Mouse (Mus musculus) layer of hippocampus, adult 9-10 months (tissue): ENCODE data around the gene Vsig10.
"Not testable (repeated sequence)": the region's sequence is repeated elsewhere in the genome, so short reads cannot be mapped to it uniquely, and the experiment has no call there.

Source experiments
- DNase-seq: peaks from one replicate; pipeline ENCODE4 v3.0.0; 2022; ENCODE audit warnings: low spot score

The Vsig10 gene

DNA sequence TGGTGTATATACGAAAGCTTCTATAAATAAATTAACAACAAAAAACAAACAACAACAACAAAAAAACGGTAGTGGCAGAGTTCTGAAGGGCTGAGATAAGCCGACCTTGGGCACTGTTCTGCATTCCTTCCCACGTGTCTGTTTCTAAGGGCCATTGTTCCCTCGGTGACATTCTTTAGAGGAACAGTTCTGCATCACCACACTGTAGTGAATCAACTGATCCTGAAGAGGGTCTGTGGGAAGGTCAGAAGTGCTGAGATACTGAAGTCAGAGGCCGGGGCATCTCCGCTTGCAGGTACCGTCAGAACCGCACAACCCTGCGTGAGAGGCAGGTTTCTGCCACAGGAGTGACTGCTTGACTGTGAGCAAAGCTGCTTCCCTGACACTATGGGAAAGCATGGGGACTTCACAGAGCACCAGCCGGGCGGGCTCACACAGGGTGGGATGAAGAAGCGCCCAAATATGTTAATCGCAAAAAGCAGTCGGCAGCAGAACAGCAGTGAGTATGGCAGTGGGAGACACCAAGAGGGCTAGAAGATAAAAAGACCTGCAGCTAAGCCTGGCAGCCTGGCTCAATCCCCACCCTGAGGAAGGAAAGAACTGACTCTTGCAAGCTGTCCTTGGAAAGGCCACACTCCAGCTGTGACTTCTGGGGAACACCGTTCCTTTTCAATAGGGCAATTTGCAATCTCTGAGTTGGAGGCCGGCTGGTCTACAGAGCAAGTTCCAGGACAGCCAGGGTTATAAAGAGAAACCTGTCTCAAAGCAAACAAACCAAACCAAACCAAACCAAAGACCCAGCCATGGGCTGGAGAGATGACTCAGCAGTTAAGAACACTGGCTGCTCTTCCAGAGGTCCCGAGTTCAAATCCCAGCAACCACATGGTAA lies 14.9 kb upstream of the Vsig10 start:
- DNase-seq: no peak

DNA sequence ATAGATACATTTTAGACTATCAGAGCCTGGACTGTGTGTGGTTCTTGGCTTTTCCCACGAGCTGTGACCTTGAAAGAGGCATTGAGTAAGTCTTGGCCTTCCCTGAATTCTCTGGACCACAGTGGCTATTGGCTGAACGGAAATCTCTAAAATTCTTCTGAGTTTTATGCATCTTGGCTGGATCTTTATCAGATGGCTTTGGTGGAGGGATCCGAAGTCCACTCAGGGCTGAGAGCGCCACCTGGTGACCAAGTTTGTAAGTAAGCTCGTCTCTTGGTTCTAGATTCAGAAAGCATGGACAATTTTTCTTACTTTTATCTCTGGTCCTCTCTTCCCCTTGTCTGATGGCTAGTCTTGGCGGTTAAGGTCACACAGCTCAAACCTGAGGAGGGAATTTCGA lies 13.9 kb upstream of the Vsig10 start:
- DNase-seq: peak; percentile 64

GRCm38 (mm10) chr5:117305754-117306153 lies 13.1 kb upstream of the Vsig10 start:
- no peak for DNase-seq

DNA sequence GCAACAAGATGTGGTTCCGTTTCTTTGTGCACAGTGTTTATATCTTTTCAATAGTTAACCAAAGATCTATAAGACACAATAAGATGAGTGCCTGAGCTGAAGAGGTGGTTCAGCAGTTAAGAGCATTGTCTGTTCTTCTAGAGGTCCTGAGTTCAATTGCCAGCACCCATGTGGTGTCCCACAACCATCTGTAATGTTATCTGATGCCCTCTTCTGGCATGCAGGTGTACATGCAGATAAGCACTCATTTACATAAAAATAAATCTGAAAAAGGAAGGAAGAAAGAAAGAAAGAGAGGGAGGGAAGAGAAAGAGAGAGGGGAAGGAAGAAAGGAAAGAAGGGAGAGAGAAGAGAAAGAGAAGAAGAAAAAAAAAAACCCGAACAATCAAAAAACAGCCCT lies 12.1 kb upstream of the Vsig10 start:
- no peak for DNase-seq

DNA sequence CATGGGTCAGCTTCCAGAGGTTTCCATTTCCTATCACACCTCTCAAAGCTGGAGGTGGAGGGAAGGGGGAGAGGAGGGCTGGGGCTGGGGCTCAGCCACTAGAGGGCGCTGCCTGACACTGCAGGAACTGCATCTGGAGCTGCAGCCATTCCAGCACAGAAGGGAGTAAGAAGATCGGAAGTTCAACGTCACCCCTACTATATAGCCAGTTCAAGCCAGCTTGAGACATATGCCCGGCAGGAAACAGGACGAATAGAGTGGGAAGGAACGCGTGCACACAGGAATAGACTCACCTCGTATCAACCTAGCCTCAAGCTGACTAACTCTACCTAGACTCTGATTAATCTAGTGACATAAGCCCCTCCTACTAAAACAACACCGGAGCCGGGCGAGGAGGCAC lies 11.2 kb upstream of the Vsig10 start:
- DNase-seq: no peak

DNA sequence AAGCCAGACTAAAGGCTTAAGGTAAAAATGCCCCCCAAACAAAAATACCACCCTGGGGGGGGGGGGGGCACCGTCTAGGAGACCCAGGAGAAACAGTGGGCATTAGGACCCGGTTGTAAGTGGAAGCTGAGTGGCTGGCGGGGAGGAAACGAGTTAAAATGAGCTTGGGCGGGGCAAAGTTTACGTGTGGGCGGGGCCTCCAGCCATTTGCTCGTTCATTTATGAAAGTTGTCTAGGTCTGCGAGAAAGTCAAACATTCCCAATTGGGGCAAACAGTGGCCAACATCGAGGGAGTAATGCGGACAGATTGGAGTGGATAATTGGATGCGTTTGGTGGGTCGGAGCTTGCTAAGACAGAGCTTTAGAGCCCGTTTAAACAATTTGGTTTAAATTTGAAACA lies 5.5 kb upstream of the Vsig10 start:
- DNase-seq: no peak

GRCm38 (mm10) chr5:117313909-117314308 lies 5.0 kb upstream of the Vsig10 start:
- no peak for DNase-seq

DNA sequence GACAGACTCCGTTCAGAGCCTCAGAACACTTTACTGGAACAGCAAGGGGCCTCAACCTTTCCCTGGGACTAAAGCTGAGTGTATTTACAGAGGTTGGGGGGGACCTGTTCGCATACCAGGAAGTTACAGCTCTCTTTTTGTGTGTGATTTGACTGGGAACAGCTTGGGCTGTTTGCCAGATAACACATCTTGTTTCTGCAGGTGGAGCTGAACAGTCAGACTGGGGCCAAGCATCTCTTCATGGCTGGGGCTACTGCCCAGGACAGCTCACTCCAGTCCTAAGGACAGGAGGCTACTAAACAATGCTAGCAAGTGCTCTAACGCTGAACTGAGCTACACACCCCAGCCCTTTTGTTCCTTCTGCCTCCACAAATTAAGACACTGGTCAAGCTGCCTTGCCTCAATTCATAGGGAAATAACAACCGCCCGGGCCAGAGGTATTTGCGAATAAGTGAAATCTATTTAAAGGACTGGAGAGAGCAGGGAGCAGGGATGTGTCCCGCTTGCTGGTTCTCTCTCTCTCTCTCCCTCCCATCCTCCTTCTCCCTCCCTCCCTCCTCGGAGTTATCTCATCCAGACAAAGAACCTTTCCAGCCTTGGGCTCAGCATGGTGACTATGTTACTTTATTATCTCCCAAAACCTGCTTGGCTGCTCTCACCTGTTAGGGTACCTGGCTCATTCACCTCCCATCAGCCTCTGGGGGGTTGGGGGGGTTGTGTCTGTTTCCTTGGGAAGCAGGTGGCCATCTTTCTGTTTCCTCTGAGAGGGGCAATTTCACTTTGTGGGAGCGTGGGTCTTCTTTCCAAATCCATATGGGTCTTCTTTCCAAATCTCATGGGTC lies 4.1 kb upstream of the Vsig10 start:
- DNase-seq: no peak

GRCm38 (mm10) chr5:117323751-117324150 lies 4.9 kb downstream of the Vsig10 start:
- DNase-seq: no peak

DNA sequence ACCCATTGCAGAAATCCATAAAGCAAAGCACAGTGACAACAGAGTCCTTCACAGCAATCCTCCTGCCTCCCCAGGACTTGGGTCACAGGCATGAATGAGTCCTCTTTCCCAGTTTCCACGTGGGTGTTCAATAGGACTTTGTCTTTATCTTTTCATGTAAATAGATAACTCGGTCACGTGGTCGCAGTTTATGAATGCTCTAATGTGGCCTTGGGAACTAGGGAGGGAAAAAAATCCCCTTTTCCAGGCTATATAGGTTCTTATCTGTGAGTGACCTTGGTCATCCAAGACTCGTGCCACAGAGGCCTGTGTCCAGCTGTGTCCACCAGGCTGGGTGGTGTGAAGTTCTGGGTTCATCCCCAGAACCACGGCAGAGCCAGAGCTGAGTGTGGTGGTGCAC lies 7.5 kb downstream of the Vsig10 start:
- DNase-seq: no peak

- DNase-seq: no peak
These were observed 11.6 kb downstream of the Vsig10 start for GRCm38 (mm10) chr5:117330457-117330856.

GRCm38 (mm10) chr5:117337999-117338398 lies 19.1 kb downstream of the Vsig10 start:
- no peak for DNase-seq

DNA sequence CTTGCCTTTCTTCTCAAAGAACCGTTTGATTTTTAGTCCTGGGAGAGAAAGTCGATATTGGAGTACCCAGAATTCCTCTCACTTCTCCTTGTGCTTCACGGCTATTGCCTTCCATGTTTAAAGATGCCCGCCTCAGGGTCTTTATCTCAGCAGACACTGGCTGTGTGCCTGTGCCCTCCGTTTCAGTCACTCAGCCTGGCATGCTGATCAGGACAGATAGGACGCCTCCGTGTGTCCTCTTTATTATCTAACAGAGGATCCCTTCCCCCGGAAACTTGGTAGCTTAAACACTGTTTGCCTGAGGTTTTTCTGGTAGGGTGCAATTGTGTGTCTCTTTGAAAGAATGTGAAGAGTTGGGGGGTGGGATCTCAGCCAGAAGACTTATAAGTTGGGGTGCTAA lies 19.6 kb downstream of the Vsig10 start:
- no peak for DNase-seq

DNA sequence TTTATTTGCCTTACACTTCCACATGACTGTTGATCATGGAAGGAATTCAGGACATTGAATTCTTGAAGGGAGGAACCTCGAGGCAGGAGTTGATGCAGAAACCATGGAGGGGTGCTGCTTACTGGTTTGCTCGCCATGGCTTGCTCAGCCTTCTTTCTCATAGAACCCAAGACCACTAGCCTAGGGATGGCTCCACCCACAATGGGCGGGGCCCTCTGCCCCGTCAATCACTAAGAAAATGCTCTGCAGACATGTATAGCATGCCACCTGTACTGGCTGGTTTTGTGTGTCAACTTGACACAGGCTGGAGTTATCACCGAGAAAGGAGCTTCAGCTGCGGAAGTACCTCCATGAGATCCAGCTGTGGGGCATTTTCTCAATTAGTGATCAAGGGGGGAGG lies 21.2 kb downstream of the Vsig10 start:
- no peak for DNase-seq

DNA sequence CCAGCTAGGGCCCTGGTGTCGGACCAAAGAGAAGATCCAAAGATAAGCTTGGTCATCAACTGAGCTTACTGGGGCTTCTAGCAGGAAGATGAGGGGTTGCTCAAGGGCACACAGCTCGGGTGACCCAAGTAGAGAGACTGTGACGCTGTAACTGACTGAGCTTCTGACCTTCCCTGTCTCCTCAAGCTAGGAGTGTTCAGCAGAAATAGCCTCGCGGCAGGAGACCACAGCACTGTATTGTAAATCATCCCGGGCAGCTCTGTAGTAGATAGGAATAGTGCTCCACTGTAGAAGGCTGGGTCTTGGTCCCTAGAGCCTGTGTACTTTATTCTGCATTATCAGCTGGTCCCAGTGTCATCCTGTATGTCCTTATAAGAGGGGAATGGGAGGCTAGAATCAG lies 23.0 kb downstream of the Vsig10 start:
- no peak for DNase-seq

DNA sequence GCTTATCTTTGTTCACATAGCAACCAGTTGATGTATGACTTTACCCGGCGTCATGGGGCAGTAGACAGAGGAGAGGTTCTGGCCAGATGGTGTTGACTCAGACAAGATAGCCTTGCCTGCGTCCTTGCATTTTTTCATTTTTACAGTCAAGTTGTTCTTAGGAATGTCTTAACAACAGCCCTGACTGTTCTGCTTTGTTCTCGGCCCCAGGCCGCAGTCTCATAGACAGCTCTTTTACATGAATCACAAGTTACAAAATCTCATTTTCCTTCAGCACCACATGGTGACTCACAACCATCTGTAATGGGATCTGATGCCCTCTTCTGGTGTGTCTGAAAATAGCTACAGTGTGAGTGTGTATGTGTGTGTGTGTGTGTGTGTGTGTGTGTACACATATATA lies 25.6 kb downstream of the Vsig10 start:
- DNase-seq: not testable (repeated sequence)

GRCm38 (mm10) chr5:117345432-117345976 lies 26.6 kb downstream of the Vsig10 start:
- DNase-seq: no peak

DNA sequence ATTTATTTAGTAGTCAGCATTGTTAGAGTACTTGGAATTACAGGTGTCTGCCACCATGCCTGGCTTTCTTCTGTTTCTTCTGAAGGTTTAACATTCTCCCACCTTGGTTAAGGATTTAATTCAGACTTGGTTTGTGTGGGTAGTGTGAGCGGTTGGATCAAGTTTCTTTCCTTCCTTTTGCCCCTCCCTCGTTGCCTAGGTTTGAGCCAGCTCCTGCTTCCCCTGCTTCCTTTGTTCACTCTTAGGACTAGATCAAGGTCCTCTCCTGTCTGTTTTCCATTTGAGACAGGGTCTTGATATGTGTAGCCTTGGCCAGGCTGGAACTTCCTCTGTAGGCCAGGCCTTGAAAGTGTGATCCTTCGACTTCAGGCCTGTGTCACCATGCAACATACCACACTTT lies 27.4 kb downstream of the Vsig10 start:
- no peak for DNase-seq

- DNase-seq: no peak
These were observed 28.1 kb downstream of the Vsig10 start for GRCm38 (mm10) chr5:117347011-117347410.

DNA sequence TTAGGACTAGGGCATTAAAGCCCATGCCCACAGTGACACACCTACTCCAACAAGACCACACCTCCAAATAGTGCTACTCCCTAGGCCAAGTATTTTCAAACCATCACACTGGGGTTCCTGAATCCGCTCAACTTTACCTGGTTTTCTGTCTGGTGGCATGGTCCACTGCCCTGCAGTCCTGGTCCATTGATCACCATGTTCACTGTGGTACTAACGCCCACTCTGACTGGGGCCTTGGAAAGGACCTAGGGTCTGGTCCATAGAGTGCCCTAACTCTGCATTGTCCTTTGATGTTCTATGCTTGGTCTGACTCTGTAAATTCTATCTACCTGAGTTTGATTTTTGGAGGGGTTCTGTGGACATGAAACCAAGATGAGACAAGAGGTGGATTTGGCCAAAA lies 29.0 kb downstream of the Vsig10 start:
- no peak for DNase-seq

GRCm38 (mm10) chr5:117348279-117348678 lies 29.4 kb downstream of the Vsig10 start:
- no peak for DNase-seq

GRCm38 (mm10) chr5:117354121-117354520 lies 35.2 kb downstream of the Vsig10 start:
- DNase-seq: no peak
